Mouse (Mus musculus) spleen, adult 2 months (tissue): ENCODE results near the gene Hist1h1t. TPM values are rescaled to one million over a fixed set of nuclear protein-coding genes. Genes with fewer than 3 reads are reported as not detected.
"Not testable (repeated sequence)": the region's sequence is repeated elsewhere in the genome, so short reads cannot be mapped to it uniquely, and the experiment has no call there.

Experiments
- DNase-seq, 2 experiments: peaks; one replicate each; pipeline versions ENCODE4 v3.0.0 to v3.0.0-alpha.2; 2012 to 2021; ENCODE audit warnings: low spot score in 2 of 2, low read depth in 1 of 2
- H3K27ac ChIP-seq: fragments of 200-500 bp; 2 replicates; pipeline ENCODE4 v1.5.1; 2012; ENCODE audit warnings: low read length, inconsistent platforms; ENCODE audit not compliant: insufficient read depth
- H3K27me3 ChIP-seq: fragments of 200-500 bp; 2 replicates; pipeline ENCODE4 v1.6.1; 2012; ENCODE audit warnings: mild to moderate bottlenecking, moderate library complexity, low read length, inconsistent platforms; ENCODE audit not compliant: control insufficient read depth, insufficient read depth
- H3K36me3 ChIP-seq: fragments of 200-500 bp; 2 replicates; pipeline ENCODE4 v1.6.1; 2012; ENCODE audit warnings: mild to moderate bottlenecking, low read length, inconsistent platforms; ENCODE audit not compliant: control insufficient read depth, insufficient read depth
- H3K4me1 ChIP-seq: fragments of 200-500 bp; 2 replicates; pipeline ENCODE4 v1.6.1; 2011; ENCODE audit warnings: inconsistent platforms; ENCODE audit not compliant: control insufficient read depth, insufficient read depth, insufficient read length
- H3K4me3 ChIP-seq: fragments of 200-500 bp; 2 replicates; pipeline ENCODE4 v1.5.1; 2011; ENCODE audit warnings: mild to moderate bottlenecking, inconsistent platforms; ENCODE audit not compliant: insufficient read depth, insufficient read length; ENCODE audit errors: extremely low read depth
- CTCF ChIP-seq: fragments of 200-500 bp; IDR thresholded peaks from 2 replicates; pipeline ENCODE4 v1.5.1; 2011; ENCODE audit warnings: mild to moderate bottlenecking, inconsistent platforms; ENCODE audit not compliant: insufficient read depth, insufficient read length, insufficient replicate concordance; ENCODE audit errors: extremely low read depth
- POLR2A ChIP-seq: fragments of 200-500 bp; IDR thresholded peaks from 2 replicates; pipeline ENCODE4 v1.6.1; 2011; ENCODE audit warnings: low read depth, low read length, inconsistent platforms
- WGBS: fragments of 180-500 bp; shearing (Covaris S2); methylation state at CpG from one replicate; pipeline ENCODE4 v1.1.7; 2018; 5-methylcytosine and 5-hydroxymethylcytosine counted together
- polyA plus RNA-seq: library from polyadenylated mRNA; depleted of rRNA; stranded (reverse); fragments of >200 nt; gene quantifications from 2 replicates; pipeline ENCODE4 v1.2.3, GENCODE M21; 2012

Gene Hist1h1t
- polyA plus RNA-seq, 1 experiment: not detected

- H3K27me3 ChIP-seq: no peaks in the 10 kb centered on the region
- 84% methylated on average over 6 of the region's 6 CpGs for WGBS
- H3K36me3 ChIP-seq: no peaks in the 10 kb centered on the region
- DNase-seq: no peak
- H3K4me3 ChIP-seq: no peak overlapping the region
- peaks cover 4% of the 10 kb centered on the region for H3K4me1 ChIP-seq
- H3K27ac ChIP-seq: no peak overlapping the region; the same call in 1 of the 2 replicates
- no peak for TF ChIP-seq CTCF
- no peak for TF ChIP-seq POLR2A
Observed at GRCm38 (mm10) chr13:23698996-23699395, 3.4 kb downstream of the Hist1h1t start.

GRCm38 (mm10) chr13:23699767-23700166 lies 4.2 kb downstream of the Hist1h1t start:
- Histone ChIP-seq H3K4me3 (no peak overlapping the region), H3K36me3 (no peaks in the 10 kb centered on the region), H3K27me3 (no peaks in the 10 kb centered on the region), H3K4me1 (peaks cover 4% of the 10 kb centered on the region), H3K27ac (no peak overlapping the region)
- TF ChIP-seq POLR2A (no peak), CTCF (no peak)
- 80% methylated on average over 3 of the region's 3 CpGs for WGBS
- no peak for DNase-seq

DNA sequence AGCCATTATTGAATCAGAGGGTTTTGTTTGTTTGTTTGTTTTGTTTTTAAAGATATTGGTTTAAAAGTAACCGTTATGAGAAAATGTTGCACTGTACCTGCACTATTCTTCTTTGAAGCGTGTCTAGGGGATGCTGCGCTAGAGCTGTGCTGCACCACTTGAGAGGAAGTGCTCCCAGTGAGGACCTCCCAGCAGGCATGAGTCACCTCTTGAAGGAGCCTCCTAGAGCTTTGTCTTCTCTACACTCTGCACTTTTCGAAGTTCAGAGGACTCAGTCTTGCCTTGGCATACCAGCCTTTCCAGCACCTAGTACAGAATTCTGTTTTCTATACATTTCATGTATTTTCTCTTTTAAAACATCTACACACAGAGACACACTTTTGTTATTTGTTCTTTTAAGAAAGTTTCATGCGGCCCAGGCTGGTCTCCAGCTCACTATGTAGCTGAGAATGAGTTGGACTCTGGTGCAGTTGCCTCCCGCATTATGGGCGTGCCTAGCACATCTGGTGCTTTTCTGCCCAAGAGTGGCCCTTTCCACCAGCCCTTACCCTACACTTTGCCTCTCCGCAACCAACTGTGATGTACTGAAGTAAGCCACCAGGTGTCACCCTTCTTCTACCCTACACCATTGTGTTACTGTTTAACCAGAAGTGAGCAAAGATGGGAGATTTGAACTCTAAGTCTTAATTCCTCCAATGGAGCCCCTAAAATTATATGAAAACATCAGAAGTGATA lies 5.3 kb downstream of the Hist1h1t start:
- Histone ChIP-seq H3K36me3 (no peaks in the 10 kb centered on the region), H3K4me1 (peaks cover 4% of the 10 kb centered on the region), H3K27ac (no peak overlapping the region), H3K27me3 (no peaks in the 10 kb centered on the region), H3K4me3 (no peak overlapping the region)
- peak; percentile 67; the same call in 1 of the 2 replicates for TF ChIP-seq CTCF
- TF ChIP-seq POLR2A: no peak
- WGBS: 7% methylated on average over 8 of the region's 8 CpGs
- peak; percentile 71 to 75 for DNase-seq

DNA sequence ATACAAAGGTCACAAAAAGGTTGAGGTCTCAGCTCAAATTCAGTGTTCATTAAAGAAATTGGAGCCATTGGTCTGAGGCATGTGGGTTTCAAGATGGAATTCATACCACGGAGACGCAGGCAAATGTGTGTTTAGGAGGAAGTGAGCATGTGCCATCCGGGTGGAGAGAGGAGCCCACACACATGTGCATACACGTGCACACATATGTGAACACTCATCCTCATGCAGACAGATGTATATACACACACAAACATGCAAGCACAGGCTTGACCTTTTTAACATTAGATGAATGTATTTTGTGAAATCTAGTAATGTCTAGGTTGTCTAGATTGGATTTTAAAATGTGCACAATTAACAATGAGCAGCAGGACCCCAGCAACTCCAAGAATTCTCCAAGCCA lies 6.6 kb downstream of the Hist1h1t start:
- H3K36me3 ChIP-seq: no peaks in the 10 kb centered on the region
- WGBS: 71% methylated on average over 4 of the region's 4 CpGs
- no peaks in the 10 kb centered on the region for H3K27me3 ChIP-seq
- TF ChIP-seq CTCF (no peak), POLR2A (no peak)
- H3K4me1 ChIP-seq: no peaks in the 10 kb centered on the region; the same call in 1 of the 2 replicates
- H3K27ac ChIP-seq: no peak overlapping the region
- DNase-seq: no peak
- H3K4me3 ChIP-seq: no peak overlapping the region

GRCm38 (mm10) chr13:23702801-23703200 lies 7.2 kb downstream of the Hist1h1t start:
- WGBS: 81% methylated on average over 2 of the region's 2 CpGs
- H3K27ac ChIP-seq, DNase-seq: not testable (repeated sequence)

GRCm38 (mm10) chr13:23705751-23706356 lies 10.2 kb downstream of the Hist1h1t start:
- DNase-seq: no peak
- WGBS: 65% methylated on average over 7 of the region's 7 CpGs
- Histone ChIP-seq H3K27me3 (no peaks in the 10 kb centered on the region), H3K27ac (peak overlapping the region; percentile 49; the same call in 1 of the 2 replicates), H3K4me1 (peaks cover 2% of the 10 kb centered on the region; the same call in 1 of the 2 replicates), H3K4me3 (no peak overlapping the region), H3K36me3 (no peaks in the 10 kb centered on the region)
- TF ChIP-seq CTCF (no peak), POLR2A (no peak)

More at GRCm38 (mm10) chr13:23702801-23703200, 7.2 kb downstream of the Hist1h1t start:
- H3K4me1 ChIP-seq, H3K27me3 ChIP-seq, H3K36me3 ChIP-seq, H3K4me3 ChIP-seq: not testable (repeated sequence)

DNA sequence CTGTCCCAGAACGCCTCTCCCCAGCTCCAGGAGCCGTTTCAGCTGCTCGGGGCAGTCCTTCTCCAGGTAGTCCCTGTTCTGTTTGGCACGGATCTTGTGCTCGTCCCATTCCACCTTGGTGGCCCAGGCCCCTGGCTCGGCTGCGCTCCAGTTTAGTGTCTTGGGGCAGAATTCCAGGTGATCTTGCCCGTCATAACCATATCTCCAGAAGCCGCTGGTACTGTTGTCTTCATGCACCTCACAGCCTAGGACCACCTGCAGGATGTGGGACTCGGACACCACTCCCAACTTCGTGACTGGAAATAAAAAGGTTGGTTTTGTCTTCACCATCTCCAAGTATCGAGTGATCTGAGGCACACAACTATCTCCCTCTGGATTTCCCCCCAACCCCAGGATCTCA lies 11.2 kb downstream of the Hist1h1t start:
- no peaks in the 10 kb centered on the region for H3K27me3 ChIP-seq
- 92% methylated on average over 12 of the region's 12 CpGs for WGBS
- no peak for TF ChIP-seq CTCF
- no peak for TF ChIP-seq POLR2A
- DNase-seq: no peak
- no peak overlapping the region for H3K27ac ChIP-seq
- no peak overlapping the region for H3K4me3 ChIP-seq
- no peaks in the 10 kb centered on the region for H3K36me3 ChIP-seq
- H3K4me1 ChIP-seq: peaks cover 2% of the 10 kb centered on the region; the same call in 1 of the 2 replicates
